Mouse (Mus musculus) erythroblast, adult 5-6 weeks (primary cell): ENCODE measurements around the gene Card10. TPM values are rescaled to one million over a fixed set of nuclear protein-coding genes. Genes with fewer than 3 reads are reported as not detected.
"Not testable (repeated sequence)": the region's sequence is repeated elsewhere in the genome, so short reads cannot be mapped to it uniquely, and the experiment has no call there.

Experiments
- ATAC-seq: replicated peaks from 2 replicates; pipeline ENCODE4 v1.8.0; 2016; ENCODE audit warnings: moderate number of reproducible peaks, mild to moderate bottlenecking, moderate TSS enrichment, inconsistent platforms; ENCODE audit not compliant: poor library complexity, low FRiP score, severe bottlenecking
- total RNA-seq, 2 experiments: library from RNA; stranded (forward) in 1 of 2; stranded (reverse) in 1 of 2; fragments of 150-400 nt in 1 of 2; fragments of 200-764, 138-1000 nt in 1 of 2; gene quantifications; 2 replicates each; pipeline versions ENCODE4 v1.2.3 to v1.2.4; 2015 to 2017; ENCODE audit warnings: low replicate concordance in 2 of 2

The Card10 gene
- total RNA-seq (2015; ENCODE audit: low replicate concordance), result 0.58 TPM in 1 of 2 replicates, not detected in the other
- total RNA-seq (2017; ENCODE audit: low replicate concordance), result 0.56 TPM in 1 of 2 replicates, not detected in the other

GRCm38 (mm10) chr15:78802776-78803391 lies at the start of gene Card10:
TSS of gene Card10 (minus strand) at chr15:78803042.
- ATAC-seq, result no peak

- peak; percentile 85 for ATAC-seq
These were observed 48.8 kb upstream of the Card10 start for GRCm38 (mm10) chr15:78851505-78852153.

- no peak for ATAC-seq
These were observed 48.1 kb upstream of the Card10 start for GRCm38 (mm10) chr15:78850944-78851343.

GRCm38 (mm10) chr15:78850059-78850824 lies 47.4 kb upstream of the Card10 start:
- no peak for ATAC-seq

- ATAC-seq, result no peak
These were observed 46.6 kb upstream of the Card10 start for GRCm38 (mm10) chr15:78849485-78849884.

- peak; percentile 67 for ATAC-seq
These were observed 45.6 kb upstream of the Card10 start for GRCm38 (mm10) chr15:78848467-78848866.

GRCm38 (mm10) chr15:78846805-78847204 lies 44.0 kb upstream of the Card10 start:
- ATAC-seq, result not testable (repeated sequence)

- no peak for ATAC-seq
These were observed 43.5 kb upstream of the Card10 start for GRCm38 (mm10) chr15:78846352-78846751.

- no peak for ATAC-seq
These were observed 43.0 kb upstream of the Card10 start for GRCm38 (mm10) chr15:78845867-78846266.

GRCm38 (mm10) chr15:78845321-78845720 lies 42.5 kb upstream of the Card10 start:
- ATAC-seq, result no peak

- no peak for ATAC-seq
These were observed 41.9 kb upstream of the Card10 start for GRCm38 (mm10) chr15:78844791-78845190.

- ATAC-seq, result no peak
These were observed 41.0 kb upstream of the Card10 start for GRCm38 (mm10) chr15:78843581-78844469.

- ATAC-seq, result no peak
These were observed 39.7 kb upstream of the Card10 start, which contains the start of gene Cdc42ep1 for GRCm38 (mm10) chr15:78842371-78843163. TSS of gene Cdc42ep1 (plus strand) at chr15:78842624.

GRCm38 (mm10) chr15:78841161-78841790 lies 38.4 kb upstream of the Card10 start:
- ATAC-seq, result no peak

- ATAC-seq, result no peak
These were observed 37.9 kb upstream of the Card10 start for GRCm38 (mm10) chr15:78840751-78841150.

GRCm38 (mm10) chr15:78840241-78840640 lies 37.4 kb upstream of the Card10 start:
- ATAC-seq, result no peak

- no peak for ATAC-seq
These were observed 36.9 kb upstream of the Card10 start for GRCm38 (mm10) chr15:78839744-78840143.

GRCm38 (mm10) chr15:78836086-78836621 lies 33.3 kb upstream of the Card10 start:
- ATAC-seq, result no peak
